Mouse (Mus musculus) forebrain, embryonic 11.5 days (tissue): ENCODE measurements around the gene Gmfg. TPM values are rescaled to one million over a fixed set of nuclear protein-coding genes. Genes with fewer than 3 reads are reported as not detected.

Source experiments
- ATAC-seq: fragments of 200-750 bp; cut with Nextera tagmentation; replicated peaks from 2 replicates; pipeline ENCODE4 v1.8.0; 2017; ENCODE audit warnings: moderate TSS enrichment; ENCODE audit not compliant: low FRiP score
- DNase-seq: peaks from one replicate; pipeline ENCODE4 v3.0.0-alpha.2; 2017; ENCODE audit warnings: low spot score
- H3K27ac ChIP-seq: fragments of 300-500 bp; sonication (generic); 2 replicates; pipeline ENCODE4 v1.5.1; 2014; ENCODE audit warnings: low read depth, low read length
- H3K27me3 ChIP-seq: fragments of 300-500 bp; sonication (generic); 2 replicates; pipeline ENCODE4 v1.6.1; 2014; ENCODE audit warnings: mild to moderate bottlenecking, low read length, mixed read lengths; ENCODE audit not compliant: control insufficient read depth, insufficient read depth
- H3K36me3 ChIP-seq: fragments of 300-500 bp; sonication (generic); 2 replicates; pipeline ENCODE4 v1.6.1; 2014; ENCODE audit warnings: mild to moderate bottlenecking, low read length, moderate library complexity, mixed read lengths; ENCODE audit not compliant: control insufficient read depth, insufficient read depth
- H3K4me1 ChIP-seq: fragments of 300-500 bp; sonication (generic); replicated peaks from 2 replicates; pipeline ENCODE4 v1.6.1; 2014; ENCODE audit warnings: low read length, mixed read lengths; ENCODE audit not compliant: control insufficient read depth, insufficient read depth
- H3K4me2 ChIP-seq: fragments of 300-500 bp; sonication (generic); 2 replicates; pipeline ENCODE4 v1.6.1; 2014; ENCODE audit warnings: low read depth, mild to moderate bottlenecking, low read length, moderate library complexity, mixed read lengths; ENCODE audit not compliant: severe bottlenecking
- H3K4me3 ChIP-seq: fragments of 300-500 bp; sonication (generic); 2 replicates; pipeline ENCODE4 v1.5.1; 2014; ENCODE audit warnings: low read depth, low read length
- H3K9ac ChIP-seq: fragments of 300-500 bp; sonication (generic); 2 replicates; pipeline ENCODE4 v1.6.1; 2014; ENCODE audit warnings: low read length
- H3K9me3 ChIP-seq: fragments of 300-500 bp; sonication (generic); 2 replicates; pipeline ENCODE4 v1.6.1; 2016; ENCODE audit warnings: low read length, mixed read lengths; ENCODE audit not compliant: control insufficient read depth
- WGBS: fragments of 180-500 bp; shearing (Covaris S2); extraction: QIAGEN DNeasy Blood & Tissue Kit; methylation state at CpG from one replicate; pipeline ENCODE4 v1.1.7; 2014; 5-methylcytosine and 5-hydroxymethylcytosine counted together
- polyA plus RNA-seq: library from polyadenylated mRNA; unstranded; fragments of >200 nt; fragmentation: Nextera tagmentation; extraction: Ambion mirVana; gene quantifications from 2 replicates; pipeline ENCODE4 v1.2.1, GENCODE M21; 2014

Gene Gmfg
- 4.0 and 4.9 TPM in 2 replicates for polyA plus RNA-seq

- whole genome bisulfite sequencing = under 1% methylated on average over 16 of the region's 16 CpGs
- Histone ChIP-seq H3K27ac (no peak within 1 kb of the TSS), H3K9me3 (no peaks in the 10 kb centered on the region)
These were observed at the start of gene Gmfg for GRCm38 (mm10) chr7:28436932-28437570. Gene Gmfg, plus strand, starts transcription at chr7:28437447.

GRCm38 (mm10) chr7:28390331-28390730 is 46.9 kb upstream of the Gmfg start:
- H3K4me3 ChIP-seq = no peak overlapping the region
- peaks cover 7% of the 10 kb centered on the region; the same call in 1 of the 2 replicates for H3K4me1 ChIP-seq
- DNase-seq (no peak), ATAC-seq (no peak)
- peaks cover 7% of the 10 kb centered on the region; the same call in 1 of the 2 replicates for H3K36me3 ChIP-seq
- H3K9me3 ChIP-seq = no peaks in the 10 kb centered on the region
- H3K27ac ChIP-seq = no peak overlapping the region
- no peak overlapping the region for H3K9ac ChIP-seq
- no peaks in the 10 kb centered on the region for H3K27me3 ChIP-seq
- 94% methylated on average over 3 of the region's 3 CpGs for WGBS
- H3K4me2 ChIP-seq = no peak overlapping the region

More at GRCm38 (mm10) chr7:28436932-28437570, at the start of gene Gmfg:
- Histone ChIP-seq H3K4me2 (peak within 1 kb of the TSS; percentile 73), H3K27me3 (no peaks in the 10 kb centered on the region), H3K9ac (peak within 1 kb of the TSS; percentile 45), H3K36me3 (no peaks in the 10 kb centered on the region), H3K4me1 (peaks cover 13% of the 10 kb centered on the region), H3K4me3 (peak within 1 kb of the TSS; percentile 75)
- peak; percentile 85 for DNase-seq
- ATAC-seq = peak; percentile 49

GRCm38 (mm10) chr7:28392429-28393271 is 44.6 kb upstream of the Gmfg start, which contains the start of the genes Med29 and Paf1:
Gene Med29, minus strand, starts transcription at chr7:28392708.
Gene Paf1, plus strand, starts transcription at chr7:28392951.
- peak within 1 kb of the TSS; percentile 84 for H3K4me2 ChIP-seq
- peak; percentile 95 for DNase-seq
- no peaks in the 10 kb centered on the region for H3K9me3 ChIP-seq
- ATAC-seq = peak; percentile 99
- under 1% methylated on average over 58 of the region's 58 CpGs for WGBS
- H3K4me3 ChIP-seq = peak within 1 kb of the TSS; percentile 83
- H3K36me3 ChIP-seq = peaks cover 11% of the 10 kb centered on the region
- peaks cover 7% of the 10 kb centered on the region; the same call in 1 of the 2 replicates for H3K4me1 ChIP-seq
- no peak within 1 kb of the TSS for H3K27ac ChIP-seq
- peak within 1 kb of the TSS; percentile 80 for H3K9ac ChIP-seq
- no peaks in the 10 kb centered on the region for H3K27me3 ChIP-seq

GRCm38 (mm10) chr7:28393272-28393951 is 43.8 kb upstream of the Gmfg start:
- H3K9me3 ChIP-seq = no peaks in the 10 kb centered on the region
- H3K9ac ChIP-seq = peak overlapping the region; percentile 80
- DNase-seq (no peak), ATAC-seq (no peak)
- peak overlapping the region; percentile 83 for H3K4me3 ChIP-seq
- H3K27ac ChIP-seq = no peak overlapping the region
- H3K4me2 ChIP-seq = peak overlapping the region; percentile 84
- no peaks in the 10 kb centered on the region for H3K27me3 ChIP-seq
- H3K4me1 ChIP-seq = peaks cover 7% of the 10 kb centered on the region; the same call in 1 of the 2 replicates
- 7% methylated on average over 22 of the region's 22 CpGs for WGBS
- H3K36me3 ChIP-seq = peaks cover 9% of the 10 kb centered on the region

- 95% methylated on average over 4 of the region's 4 CpGs for WGBS
- Histone ChIP-seq H3K27ac (no peak overlapping the region), H3K27me3 (no peaks in the 10 kb centered on the region), H3K36me3 (peaks cover 5% of the 10 kb centered on the region), H3K4me3 (no peak overlapping the region), H3K4me2 (no peak overlapping the region), H3K9ac (no peak overlapping the region), H3K4me1 (peaks cover 7% of the 10 kb centered on the region; the same call in 1 of the 2 replicates), H3K9me3 (no peaks in the 10 kb centered on the region)
- ATAC-seq = no peak
- DNase-seq = no peak
These were observed 41.8 kb upstream of the Gmfg start for GRCm38 (mm10) chr7:28395425-28395824.

- Histone ChIP-seq H3K9ac (no peak overlapping the region), H3K27me3 (no peaks in the 10 kb centered on the region), H3K4me2 (no peak overlapping the region), H3K36me3 (peaks cover 5% of the 10 kb centered on the region), H3K4me1 (peaks cover 5% of the 10 kb centered on the region; the same call in 1 of the 2 replicates), H3K4me3 (no peak overlapping the region), H3K9me3 (no peaks in the 10 kb centered on the region), H3K27ac (no peak overlapping the region)
- no peak for ATAC-seq
- 76% methylated on average over 3 of the region's 3 CpGs for whole genome bisulfite sequencing
- DNase-seq = no peak
These were observed 39.2 kb upstream of the Gmfg start for GRCm38 (mm10) chr7:28398000-28398399.

- Histone ChIP-seq H3K4me3 (no peak overlapping the region), H3K36me3 (peaks cover 5% of the 10 kb centered on the region), H3K4me1 (peaks cover under 1% of the 10 kb centered on the region; the same call in 1 of the 2 replicates), H3K27me3 (no peaks in the 10 kb centered on the region), H3K4me2 (no peak overlapping the region), H3K9ac (no peak overlapping the region), H3K27ac (no peak overlapping the region), H3K9me3 (no peaks in the 10 kb centered on the region)
- ATAC-seq = no peak
- no peak for DNase-seq
- WGBS = 92% methylated on average over 10 of the region's 10 CpGs
These were observed 38.4 kb upstream of the Gmfg start for GRCm38 (mm10) chr7:28398696-28399340.

GRCm38 (mm10) chr7:28401030-28401429 is 36.2 kb upstream of the Gmfg start:
- no peaks in the 10 kb centered on the region for H3K4me1 ChIP-seq
- 100% methylated on average over 1 of the region's 1 CpGs for WGBS
- no peaks in the 10 kb centered on the region for H3K27me3 ChIP-seq
- H3K9ac ChIP-seq = no peak overlapping the region
- no peak overlapping the region for H3K27ac ChIP-seq
- H3K4me3 ChIP-seq = no peak overlapping the region
- no peak for DNase-seq
- H3K9me3 ChIP-seq = no peaks in the 10 kb centered on the region
- ATAC-seq = no peak
- H3K4me2 ChIP-seq = no peak overlapping the region
- peaks cover 11% of the 10 kb centered on the region for H3K36me3 ChIP-seq
